Mouse (Mus musculus): ENCODE measurements at regions not wholly inside any gene's neighbourhood (a gene's known extent, or its start where the extent isn't known, plus 50 kb on each side); places are given as distances from the start of the nearest gene placed in this dataset.

- TF ChIP-seq CTCF (IDR thresholded peaks at IDR 0.05) = no peak
- no peak for TF ChIP-seq EP300 (IDR thresholded peaks at IDR 0.05)
Observed at GRCm38 (mm10) chr5:101032968-101033367, 187.5 kb downstream of the Gpat3 start.

All from lung, postnatal 0 days (tissue).